Mouse (Mus musculus) spleen, postnatal 4 days (tissue): ENCODE results near the gene Wfdc16.
"Not testable (repeated sequence)": the region's sequence is repeated elsewhere in the genome, so short reads cannot be mapped to it uniquely, and the experiment has no call there.

Source experiments
- DNase-seq, 2 experiments: peaks; one replicate each; pipeline ENCODE4 v3.0.0; 2022; ENCODE audit warnings: low spot score in 2 of 2

Gene Wfdc16

GRCm38 (mm10) chr2:164600179-164600578, 38.4 kb downstream of the Wfdc16 start:
- no peak for DNase-seq

- DNase-seq = no peak
Observed at GRCm38 (mm10) chr2:164593494-164593893, 45.1 kb downstream of the Wfdc16 start, which contains the start of gene Eppin. Eppin (minus strand) TSS chr2:164593594.

GRCm38 (mm10) chr2:164592014-164592413, 46.6 kb downstream of the Wfdc16 start:
- no peak for DNase-seq

GRCm38 (mm10) chr2:164585025-164585725, 53.4 kb downstream of the Wfdc16 start, which contains the start of gene Wfdc6a:
Wfdc6a (minus strand) TSS chr2:164585447.
- DNase-seq = not testable (repeated sequence)
